Mouse (Mus musculus): Measurements from ENCODE around the gene Gsg1l.

Gsg1l gene

DNA sequence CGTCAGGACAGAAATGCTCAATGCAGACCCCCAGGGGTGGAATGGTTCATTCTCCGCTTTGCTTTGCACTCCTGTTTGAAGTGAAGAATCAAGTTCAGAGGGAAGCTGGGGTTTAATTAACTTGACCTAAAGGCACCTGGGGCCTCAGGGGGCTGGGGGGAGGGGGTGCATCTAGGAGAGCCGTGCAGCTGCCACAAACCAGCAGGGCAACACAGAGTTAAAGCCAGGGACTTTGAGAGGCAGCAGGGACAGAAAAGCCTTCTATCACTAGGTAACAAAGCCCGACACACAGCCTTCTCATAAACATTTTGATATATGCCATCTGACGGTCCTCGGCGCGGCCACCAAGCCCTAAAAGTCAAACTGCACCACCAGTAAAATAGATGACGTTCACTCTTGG, 62.9 kb downstream of the Gsg1l start:
- no peak for TF ChIP-seq GATA4 (IDR thresholded peaks at IDR 0.05; ENCODE audit: insufficient replicate concordance, low read length)

DNA sequence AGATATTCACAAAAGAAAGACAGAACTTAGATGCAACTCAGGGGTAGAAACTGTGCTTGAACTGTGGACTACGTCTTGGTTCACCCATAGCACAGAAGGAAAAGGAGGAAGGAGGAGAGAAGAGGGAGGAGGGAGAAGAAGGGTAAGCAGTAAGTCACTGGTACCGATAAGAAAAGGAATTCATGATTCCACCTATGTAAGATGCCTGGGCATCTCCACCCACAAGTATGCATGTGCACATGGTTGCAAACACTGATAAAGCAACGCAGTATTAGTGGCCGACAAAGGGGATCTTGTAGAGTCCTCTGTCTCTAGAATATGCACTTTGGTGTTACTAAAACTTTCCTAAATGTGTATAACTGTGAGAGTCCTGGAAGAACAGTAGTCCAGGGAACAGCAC, 64.8 kb downstream of the Gsg1l start:
- no peak for TF ChIP-seq GATA4 (IDR thresholded peaks at IDR 0.05; ENCODE audit: insufficient replicate concordance, low read length)

DNA sequence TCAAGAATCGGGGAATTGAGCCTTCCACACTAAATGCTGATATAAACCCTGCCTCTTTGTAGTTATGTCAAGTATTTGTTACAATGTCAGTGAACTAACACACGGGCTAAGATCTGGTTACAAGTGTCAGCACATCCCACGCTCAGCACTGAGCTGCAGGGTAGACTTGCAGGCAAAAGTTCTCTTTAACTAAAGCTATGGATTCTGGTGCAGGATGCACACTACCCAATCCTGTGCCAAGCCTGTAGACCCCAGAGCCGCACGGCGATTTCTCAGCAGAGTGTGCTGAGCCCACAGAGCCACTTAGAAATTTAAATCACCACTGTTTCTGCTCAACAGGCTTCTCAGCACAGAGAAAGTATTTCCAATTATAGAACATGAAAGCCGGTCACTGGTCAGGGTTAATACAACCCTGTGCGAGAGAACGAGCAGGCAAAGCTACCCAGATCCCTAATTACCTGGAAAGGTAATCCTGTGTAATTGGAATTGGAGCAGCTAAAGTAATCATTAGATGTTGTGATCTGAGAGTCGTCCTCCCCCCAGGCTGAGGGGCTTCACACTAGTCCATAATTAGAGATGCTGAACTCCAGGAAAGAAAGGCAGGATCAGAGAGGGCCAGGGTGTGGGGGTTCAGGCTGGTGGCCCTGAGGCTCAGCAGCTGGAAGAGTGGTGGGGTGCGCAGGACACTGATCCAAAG, 69.7 kb downstream of the Gsg1l start:
- no peak for TF ChIP-seq GATA4 (IDR thresholded peaks at IDR 0.05; ENCODE audit: insufficient replicate concordance, low read length)

DNA sequence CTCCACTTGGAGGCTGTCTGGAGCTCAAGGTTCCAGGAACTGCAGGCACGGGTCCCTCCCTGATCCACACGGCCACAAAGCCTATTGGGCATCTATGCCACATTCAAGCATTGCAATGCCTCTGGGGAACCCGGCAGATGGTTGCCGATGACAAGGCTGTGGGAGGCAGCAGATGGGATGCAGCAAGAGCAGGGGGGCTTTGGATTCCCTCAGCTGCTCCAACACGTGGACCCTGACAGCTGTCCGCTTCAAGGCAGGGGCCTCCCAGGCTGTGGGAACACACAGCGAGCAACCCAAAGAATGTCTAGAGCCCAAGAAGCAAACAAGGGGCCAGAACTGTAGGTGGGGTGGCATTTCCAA, 73.4 kb downstream of the Gsg1l start:
- TF ChIP-seq GATA4 (IDR thresholded peaks at IDR 0.05; ENCODE audit: insufficient replicate concordance, low read length), result no peak

DNA sequence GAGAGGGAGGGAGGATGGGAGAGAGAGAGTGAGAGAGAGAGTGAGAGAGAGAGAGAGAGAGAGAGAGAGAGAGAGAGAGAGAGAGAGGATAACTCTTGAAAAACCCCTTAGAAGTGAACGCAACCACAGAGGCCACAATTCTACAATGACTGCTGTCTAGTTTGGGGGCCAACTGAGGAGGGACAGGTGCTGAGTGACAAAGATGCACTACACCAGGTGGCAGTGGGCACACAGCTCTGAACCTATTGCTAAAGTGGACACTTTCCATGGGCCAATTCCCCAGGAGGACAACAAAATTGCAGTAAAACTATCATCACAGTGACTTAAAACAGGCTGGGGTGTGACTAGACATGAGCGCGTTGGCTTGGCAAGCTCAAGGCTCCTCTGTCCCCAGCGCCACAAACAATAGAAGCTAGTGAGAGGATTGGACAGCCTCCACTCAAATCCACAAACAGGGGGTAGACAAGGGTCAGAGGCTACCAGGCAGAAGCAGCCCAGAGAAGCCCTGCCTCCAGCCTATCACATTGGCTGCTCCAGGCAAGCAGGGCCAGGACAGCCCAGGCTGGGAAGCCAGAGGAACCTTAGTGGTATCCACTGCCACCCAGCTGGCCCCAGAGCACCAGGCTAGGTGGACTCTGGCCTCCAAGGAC, 73.9 kb downstream of the Gsg1l start:
- no peak for TF ChIP-seq GATA4 (IDR thresholded peaks at IDR 0.05; ENCODE audit: insufficient replicate concordance, low read length)

DNA sequence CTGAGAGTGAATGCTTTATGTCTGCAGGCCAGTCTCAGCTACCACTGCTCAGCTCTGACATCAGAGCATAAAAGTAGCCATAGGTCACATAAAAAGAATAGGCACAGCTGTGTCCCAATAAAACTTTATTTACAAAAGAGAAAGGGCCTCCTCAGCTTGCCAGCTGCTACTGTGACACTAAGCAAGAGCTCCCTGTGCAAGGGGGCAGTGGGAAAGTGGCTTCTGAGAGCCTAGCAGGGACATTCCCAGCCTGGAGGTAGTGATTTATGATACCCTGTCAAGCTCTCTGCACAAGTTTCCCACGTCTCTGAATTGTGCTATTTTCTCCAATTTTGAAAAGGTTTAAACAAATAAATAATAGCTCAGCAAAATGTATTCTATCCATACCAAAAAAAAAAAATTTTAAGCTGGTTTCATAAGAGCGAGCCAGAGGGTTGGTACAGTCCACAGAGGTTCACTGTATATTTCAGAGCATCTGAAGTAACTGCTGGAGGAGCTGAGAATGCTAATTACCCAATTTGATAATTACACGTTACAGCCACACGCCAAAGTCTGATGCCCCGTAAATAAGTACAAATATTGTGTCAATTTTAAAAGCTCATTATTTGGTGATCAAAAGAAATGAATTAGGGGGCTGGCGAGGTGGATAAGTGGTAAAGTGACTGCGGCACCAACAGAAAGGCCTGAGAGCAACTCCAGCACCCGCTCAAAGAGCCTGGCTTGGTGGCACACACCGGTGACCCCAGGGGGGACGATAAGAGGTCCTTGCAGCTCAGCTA, 74.9 kb downstream of the Gsg1l start:
- no peak for TF ChIP-seq GATA4 (IDR thresholded peaks at IDR 0.05; ENCODE audit: insufficient replicate concordance, low read length)

DNA sequence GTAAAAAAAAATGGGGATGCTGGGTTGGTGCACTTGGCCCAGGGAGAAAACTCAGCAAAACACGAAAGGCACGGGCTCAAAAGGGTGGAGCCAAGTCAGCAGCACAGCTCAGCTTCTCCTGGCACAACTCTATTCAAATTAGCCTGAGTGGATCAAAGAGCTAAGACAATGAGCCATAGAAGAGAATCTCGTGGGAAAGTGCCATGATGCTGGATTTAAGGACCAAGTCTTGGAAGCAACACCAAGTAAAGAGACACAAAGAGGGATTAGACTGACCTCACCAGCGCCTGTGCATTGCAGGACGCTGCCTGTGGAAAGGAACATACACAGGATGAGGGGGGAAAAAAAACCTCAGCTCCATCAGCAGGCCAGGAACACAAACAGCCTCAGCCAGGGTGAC, 76.9 kb downstream of the Gsg1l start:
- no peak for TF ChIP-seq GATA4 (IDR thresholded peaks at IDR 0.05; ENCODE audit: insufficient replicate concordance, low read length)

DNA sequence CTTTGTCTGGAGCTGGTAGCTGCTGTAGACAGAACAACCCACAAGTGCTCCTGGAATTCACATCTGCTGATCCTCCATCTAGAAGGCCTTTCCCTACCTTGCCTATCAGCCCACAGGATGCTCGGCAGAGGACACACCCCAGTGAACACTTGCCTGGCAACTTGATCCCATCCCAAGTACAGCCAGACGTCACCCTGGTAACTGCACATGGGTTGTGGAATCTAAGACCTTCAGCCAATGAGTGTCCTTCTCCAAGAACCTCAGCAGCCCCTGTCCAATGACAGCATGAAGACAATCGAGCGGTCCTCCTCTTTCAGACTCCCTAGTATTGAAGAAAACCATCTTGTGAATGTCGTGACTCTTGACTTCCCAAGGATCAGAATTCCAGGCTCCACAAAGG, 80.5 kb downstream of the Gsg1l start:
- TF ChIP-seq GATA4 (IDR thresholded peaks at IDR 0.05; ENCODE audit: insufficient replicate concordance, low read length), result no peak

DNA sequence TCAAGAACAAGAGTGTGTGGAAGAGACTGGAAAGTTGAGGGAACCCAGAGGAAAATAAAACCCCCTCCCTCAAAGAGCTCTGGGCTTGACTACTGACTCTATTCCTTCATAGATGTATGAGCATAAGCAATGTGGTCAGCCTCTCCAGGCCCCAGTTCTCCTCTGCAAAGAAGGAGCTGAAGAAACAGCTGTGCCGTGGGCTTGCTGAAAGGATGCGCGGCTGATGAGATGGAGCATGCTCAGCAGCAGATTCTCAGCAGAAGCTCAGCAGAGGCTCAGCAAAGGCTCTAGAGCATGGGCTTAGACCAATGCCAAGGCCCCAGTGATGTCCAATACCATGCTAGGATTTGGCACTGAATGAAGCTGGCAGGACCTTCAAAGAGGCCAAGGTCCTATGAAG, 82.3 kb downstream of the Gsg1l start:
- no peak for TF ChIP-seq GATA4 (IDR thresholded peaks at IDR 0.05; ENCODE audit: insufficient replicate concordance, low read length)

DNA sequence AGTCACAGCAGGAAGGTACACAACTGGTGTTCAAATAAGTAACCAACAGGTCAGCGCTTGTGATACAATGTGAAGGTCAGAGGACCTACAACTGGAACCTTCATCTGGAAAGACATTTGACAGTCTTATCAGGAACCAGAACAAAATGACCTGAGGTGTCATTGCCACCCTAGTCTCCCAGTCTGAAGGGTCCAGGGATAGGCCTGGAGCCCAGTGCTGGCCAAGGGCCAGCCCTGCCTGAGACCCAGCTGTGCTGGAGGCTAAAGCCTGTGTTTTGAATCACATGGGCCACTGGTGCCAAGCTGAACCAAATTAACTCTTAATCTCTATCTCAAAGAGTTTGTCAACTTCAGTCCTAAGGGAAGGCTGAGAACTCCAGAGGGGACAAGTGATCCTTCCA, 86.1 kb downstream of the Gsg1l start:
- TF ChIP-seq GATA4 (IDR thresholded peaks at IDR 0.05; ENCODE audit: insufficient replicate concordance, low read length), result no peak

DNA sequence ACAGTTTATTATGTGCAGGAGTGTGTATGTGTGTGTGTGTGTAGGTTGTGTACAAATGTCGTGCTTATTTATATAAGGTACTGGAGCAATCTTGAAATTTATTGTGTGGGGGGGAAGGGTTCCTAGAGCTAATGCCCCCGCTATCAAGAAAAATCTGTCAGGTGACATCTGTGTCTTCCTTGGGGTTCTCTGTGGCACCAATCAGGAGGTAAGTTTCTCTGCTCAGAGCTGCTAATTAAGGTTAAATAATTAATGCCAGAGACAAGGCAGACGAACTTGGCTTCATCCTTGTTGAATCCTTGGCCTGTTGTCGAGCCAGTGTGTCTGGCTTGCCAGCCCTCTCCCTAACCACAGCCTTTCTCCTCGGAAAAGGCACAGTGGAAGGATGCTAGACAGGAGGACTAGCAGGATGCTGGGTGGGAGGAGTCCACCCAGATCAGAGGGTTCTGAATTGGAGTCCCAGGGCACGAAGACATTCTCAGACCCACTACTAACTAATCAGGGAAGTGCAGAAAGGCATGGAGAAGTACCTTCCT, 89.8 kb downstream of the Gsg1l start:
- no peak for TF ChIP-seq GATA4 (IDR thresholded peaks at IDR 0.05; ENCODE audit: insufficient replicate concordance, low read length)

DNA sequence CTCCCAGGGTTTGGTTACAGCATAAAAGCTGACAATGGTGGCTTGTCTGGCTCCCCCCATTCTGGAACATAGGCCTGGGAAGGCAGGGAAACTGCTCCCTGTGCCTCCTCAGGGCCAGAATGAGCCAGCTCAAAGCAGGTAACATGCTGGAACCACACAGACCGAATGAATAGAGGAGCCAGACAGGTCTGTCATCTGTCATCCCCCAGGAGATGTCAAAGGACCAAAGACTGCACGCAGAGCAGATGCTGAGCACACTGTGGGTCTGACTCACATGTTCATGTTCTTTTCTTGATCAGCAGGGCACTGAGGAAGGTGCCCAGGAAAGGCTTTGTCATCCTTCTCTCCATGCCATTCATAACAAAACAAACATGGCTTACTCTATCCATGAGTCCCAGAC, 90.4 kb downstream of the Gsg1l start:
- no peak for TF ChIP-seq GATA4 (IDR thresholded peaks at IDR 0.05; ENCODE audit: insufficient replicate concordance, low read length)

DNA sequence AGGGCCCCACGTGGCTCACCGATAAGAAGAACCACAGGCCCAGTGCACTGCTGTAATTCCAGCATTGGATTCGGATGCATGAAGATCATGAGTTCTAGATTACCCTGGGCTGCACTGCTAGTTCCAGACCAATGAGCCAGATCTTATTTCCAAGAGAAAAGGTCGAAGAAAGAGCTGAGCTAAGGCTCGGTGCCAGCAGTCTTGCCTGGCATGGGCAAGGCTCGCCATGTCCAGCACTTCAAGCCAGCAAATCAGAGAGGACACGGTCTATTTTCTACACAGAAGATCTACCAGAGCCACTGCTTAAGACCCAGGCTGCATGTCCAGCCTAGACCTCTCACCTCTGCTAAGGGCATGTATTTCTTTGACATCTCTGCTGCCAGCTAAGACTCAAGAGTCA, 92.2 kb downstream of the Gsg1l start:
- no peak for TF ChIP-seq GATA4 (IDR thresholded peaks at IDR 0.05; ENCODE audit: insufficient replicate concordance, low read length)

DNA sequence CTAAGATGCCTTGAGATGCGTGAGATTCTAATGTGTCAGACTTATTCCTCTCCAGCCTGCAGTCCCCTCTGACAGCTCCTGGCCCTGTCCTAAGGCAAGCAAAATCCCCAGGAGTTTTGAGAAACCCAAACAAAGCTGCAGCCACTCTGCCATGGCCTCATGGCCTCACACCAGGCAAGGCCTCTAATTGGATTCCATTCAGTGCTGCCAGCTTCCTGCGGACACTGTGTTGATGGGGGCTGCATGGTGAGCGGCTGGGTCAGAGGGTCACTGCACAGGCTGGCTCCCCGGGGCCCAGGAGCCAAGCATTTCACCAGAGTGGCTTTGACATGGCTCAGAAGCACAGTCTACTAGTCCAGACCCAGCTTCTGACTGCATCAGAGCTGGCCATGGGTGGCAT, 92.7 kb downstream of the Gsg1l start:
- no peak for TF ChIP-seq GATA4 (IDR thresholded peaks at IDR 0.05; ENCODE audit: insufficient replicate concordance, low read length)

DNA sequence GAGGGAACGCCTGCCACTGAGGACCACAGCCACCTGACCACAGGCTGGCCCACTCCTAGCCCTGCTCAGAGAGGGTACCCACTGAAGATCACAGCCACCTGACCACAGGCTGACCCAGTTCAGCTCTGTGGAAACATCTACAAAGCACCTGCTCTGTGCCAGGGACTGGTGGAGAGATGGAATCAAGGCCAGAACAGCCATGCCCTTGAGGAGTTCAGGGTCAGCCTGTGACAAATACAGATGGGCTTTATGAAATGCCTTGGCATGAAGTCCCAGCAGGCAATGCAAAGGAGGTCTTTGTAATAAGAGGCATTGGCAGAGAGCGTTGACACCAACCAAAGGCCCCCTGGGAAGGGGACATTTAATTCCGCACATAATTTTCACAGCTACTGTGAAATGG, 93.9 kb downstream of the Gsg1l start:
- no peak for TF ChIP-seq GATA4 (IDR thresholded peaks at IDR 0.05; ENCODE audit: insufficient replicate concordance, low read length)

DNA sequence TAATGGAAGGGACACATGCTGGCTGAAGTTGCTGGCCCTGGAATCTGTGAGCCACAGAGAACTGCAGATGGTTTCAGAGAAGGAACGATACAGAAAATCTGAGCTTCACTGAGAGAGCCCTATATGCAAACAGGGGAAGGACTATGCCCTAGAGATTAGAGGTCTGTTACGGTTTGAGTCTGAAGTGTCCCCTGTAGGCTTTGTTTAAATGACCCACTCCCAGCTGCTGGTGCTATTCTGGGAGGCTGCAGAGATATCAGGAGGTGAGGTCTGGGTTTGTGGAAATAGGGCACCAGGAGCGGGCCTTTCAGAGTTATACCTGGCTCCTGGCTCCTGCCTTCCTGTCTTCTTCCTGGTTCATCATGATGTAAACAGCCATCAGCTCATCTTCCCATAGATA, 95.1 kb downstream of the Gsg1l start:
- no peak for TF ChIP-seq GATA4 (IDR thresholded peaks at IDR 0.05; ENCODE audit: insufficient replicate concordance, low read length)

All from liver, adult (tissue).